Mouse (Mus musculus): Measurements from ENCODE around the gene Notch1.

- TF ChIP-seq CTCF (IDR thresholded peaks at IDR 0.05; ENCODE audit: borderline replicate concordance, insufficient read depth, low read length) (no peak), POLR2A (IDR thresholded peaks at IDR 0.05; ENCODE audit: low read depth, low read length) (no peak)
These were observed 79.2 kb downstream of the Notch1 start for GRCm38 (mm10) chr2:26437221-26437620.
